10 mouse cellular contexts compared by ENCODE assay signal in the genomic region with DNA sequence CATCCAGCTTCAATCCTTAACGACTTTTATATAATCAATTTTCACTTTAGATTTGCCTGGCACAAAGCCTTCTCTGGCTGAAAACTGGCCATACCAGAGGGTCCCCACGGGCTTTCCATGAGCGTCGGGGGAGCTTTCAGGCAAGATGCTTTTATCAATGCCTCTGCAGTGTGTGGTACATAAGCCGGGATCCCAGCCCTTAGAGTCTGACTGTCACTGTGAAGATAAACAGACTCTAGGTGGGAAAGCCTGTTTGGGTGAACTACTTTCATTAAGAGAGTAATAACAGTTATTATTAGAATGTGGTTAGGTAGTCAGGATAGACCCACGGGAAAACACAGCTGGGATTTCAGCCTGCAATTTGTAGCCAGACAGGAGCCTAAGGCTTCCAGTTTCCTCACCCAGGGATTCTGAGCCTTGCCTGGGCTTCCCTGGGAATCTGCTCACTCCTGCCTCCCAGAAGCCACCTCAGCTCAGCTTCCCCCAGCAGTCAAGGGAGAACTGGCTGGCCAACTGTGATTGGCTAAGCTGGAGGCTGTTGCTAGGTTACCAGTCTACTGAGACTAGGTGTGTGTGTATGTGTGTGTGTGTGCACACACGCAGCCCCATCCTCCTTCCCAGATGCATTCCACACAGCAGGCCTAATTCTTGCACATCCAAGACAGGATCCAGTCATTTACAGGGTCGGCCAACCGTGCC. TPM values are rescaled to one million over a fixed set of nuclear protein-coding genes. Genes with fewer than 3 reads are reported as not detected.
A peak's percentile ranks its signal among the peaks of the same experiment; 100 is the strongest.
DNase-seq lines count a peak whose midpoint lies in the region; ATAC-seq lines count a peak whose summit lies in the region.
"Had no signal": no experiment of that assay in that cellular context is flagged by ENCODE, and none has a peak within 500 bp of the region (broad histone marks: within the 10 kb centered on the region; RNA-seq: fewer than 3 reads in every experiment).

No protein-coding gene starts in this region.

- peak overlapping the region; percentile 56 for H3K27ac ChIP-seq in forebrain, embryonic 14.5 days (ENCODE audit: low read depth, low read length)
- peak overlapping the region; percentile 94 for H3K27ac ChIP-seq in hindbrain, embryonic 14.5 days
- no peak overlapping the region for H3K27ac ChIP-seq in liver, embryonic 11.5 days (ENCODE audit: low read depth, low read length)

- intact Hi-C loops in left cerebral cortex, postnatal 36 days (cut with DNase I), result no loop called here
- intact Hi-C loops in heart, postnatal 25 days (cut with DNase I), result no loop called here

- H3K9ac ChIP-seq in forebrain, embryonic 14.5 days (ENCODE audit: low read length), result no peak overlapping the region
- no peak overlapping the region for H3K9ac ChIP-seq in hindbrain, embryonic 14.5 days
- no peak overlapping the region for H3K9ac ChIP-seq in liver, embryonic 11.5 days (ENCODE audit: low read depth, low read length)
- H3K9ac ChIP-seq: lung, embryonic 14.5 days had no signal

- peak; percentile 92 for ATAC-seq in forebrain, embryonic 14.5 days
- ATAC-seq in hindbrain, embryonic 14.5 days (ENCODE audit: low FRiP score), result peak; percentile 95
- ATAC-seq in liver, embryonic 11.5 days (replicated peaks; ENCODE audit: low FRiP score), result no peak

- no peak overlapping the region for H3K4me3 ChIP-seq in forebrain, embryonic 14.5 days (ENCODE audit: low read depth, low read length)
- H3K4me3 ChIP-seq in hindbrain, embryonic 14.5 days (replicated peaks; ENCODE audit: low read length), result no peak overlapping the region
- no peak overlapping the region for H3K4me3 ChIP-seq in liver, embryonic 11.5 days (ENCODE audit: low read depth, low read length)

- peak; percentile 83 for DNase-seq in forebrain, embryonic 14.5 days (ENCODE audit: low spot score)
- peak; percentile 81 for DNase-seq in hindbrain, embryonic 14.5 days (ENCODE audit: low spot score)
- DNase-seq in left cerebral cortex, postnatal 36 days (ENCODE audit: low spot score in 2 of 2), result peak; percentile 79 to 80
- peak; percentile 78 to 80 for DNase-seq in right cerebral cortex, adult 2 months (ENCODE audit: low spot score in 2 of 2)
- DNase-seq in liver, embryonic 11.5 days (ENCODE audit: low spot score), result no peak
- no peak for DNase-seq in heart, postnatal 25 days (ENCODE audit: low spot score)
- DNase-seq in gastrocnemius, adult 18-20 months (ENCODE audit: low spot score), result no peak
- no peak for DNase-seq in thymus, postnatal 10 days (ENCODE audit: low spot score in 2 of 2)
- DNase-seq: kidney, adult 2 months; lung, embryonic 14.5 days had no signal

- no peaks in the 10 kb centered on the region for H3K27me3 ChIP-seq in forebrain, embryonic 14.5 days (replicated peaks; ENCODE audit: control insufficient read depth, insufficient read depth, low read length)
- no peaks in the 10 kb centered on the region for H3K27me3 ChIP-seq in hindbrain, embryonic 14.5 days (ENCODE audit: control insufficient read depth, insufficient read depth, low read length)
- H3K27me3 ChIP-seq in liver, embryonic 11.5 days (replicated peaks; ENCODE audit: control insufficient read depth, insufficient read depth, low read length), result no peaks in the 10 kb centered on the region

- 63% methylated on average over 9 of the region's 9 CpGs for WGBS in forebrain, embryonic 14.5 days
- WGBS in hindbrain, embryonic 14.5 days, result 39% methylated on average over 9 of the region's 9 CpGs
- WGBS in liver, embryonic 11.5 days, result 56% methylated on average over 9 of the region's 9 CpGs

- no peaks in the 10 kb centered on the region for H3K36me3 ChIP-seq in forebrain, embryonic 14.5 days (ENCODE audit: control insufficient read depth, insufficient read depth, low read length)
- H3K36me3 ChIP-seq in hindbrain, embryonic 14.5 days (replicated peaks; ENCODE audit: control insufficient read depth, insufficient read depth), result no peaks in the 10 kb centered on the region
- H3K36me3 ChIP-seq in liver, embryonic 11.5 days (ENCODE audit: control insufficient read depth, insufficient read depth, low read length), result no peaks in the 10 kb centered on the region

- no peak overlapping the region for H3K4me2 ChIP-seq in forebrain, embryonic 14.5 days (ENCODE audit: low read length)
- peak overlapping the region; percentile 14; the same call in 1 of the 2 replicates for H3K4me2 ChIP-seq in hindbrain, embryonic 14.5 days (replicated peaks)
- no peak overlapping the region for H3K4me2 ChIP-seq in liver, embryonic 11.5 days
- H3K4me2 ChIP-seq: lung, embryonic 14.5 days had no signal

- H3K4me1 ChIP-seq in forebrain, embryonic 14.5 days (ENCODE audit: control insufficient read depth, insufficient read depth, low read length), result 0 out of 2 replicates have a peak, but pooled peaks cover 4% of the 10 kb centered on the region
- peaks cover 19% of the 10 kb centered on the region for H3K4me1 ChIP-seq in hindbrain, embryonic 14.5 days (replicated peaks; ENCODE audit: control insufficient read depth, insufficient read depth, low read length)
- H3K4me1 ChIP-seq in liver, embryonic 11.5 days (replicated peaks; ENCODE audit: control insufficient read depth, insufficient read depth, low read length), result no peaks in the 10 kb centered on the region; the same call in none of the 2 replicates

- no peaks in the 10 kb centered on the region for H3K9me3 ChIP-seq in forebrain, embryonic 14.5 days (replicated peaks; ENCODE audit: control insufficient read depth, low read length)
- H3K9me3 ChIP-seq in hindbrain, embryonic 14.5 days (ENCODE audit: control insufficient read depth, low read length), result no peaks in the 10 kb centered on the region
- H3K9me3 ChIP-seq in liver, embryonic 11.5 days (ENCODE audit: control insufficient read depth, low read length), result no peaks in the 10 kb centered on the region

RNA-seq across cellular contexts. Expression of a gene that starts 11.3 kb away (rescaled TPM):
- polyA plus RNA-seq in forebrain, embryonic 14.5 days (2014; fragmentation: Nextera tagmentation; extraction: Ambion mirVana), result not detected in 2 replicates
- 0.07 TPM in 1 of 2 replicates, not detected in the other for polyA plus RNA-seq in hindbrain, embryonic 14.5 days (2014; fragmentation: Nextera tagmentation; extraction: Ambion mirVana)
- total RNA-seq in left cerebral cortex, postnatal 36 days (2021), result 1 to 10 TPM in 1 of 2 experiments, under 1 TPM in 1; 0.66 to 1.4 TPM
- polyA plus RNA-seq in liver, embryonic 11.5 days (2014; fragmentation: Nextera tagmentation; extraction: Ambion mirVana), result 0.05 TPM in 1 of 2 replicates, not detected in the other
- not detected for total RNA-seq in heart, postnatal 25 days (2021)
- total RNA-seq in gastrocnemius, adult 18-20 months (2021), result under 1 TPM in 1 of 2 experiments, not detected in 1; 0.05 TPM
- polyA plus RNA-seq: kidney, adult 2 months had no signal

RNA-seq across cellular contexts. Expression of a gene that starts 45.6 kb away (rescaled TPM):
- polyA plus RNA-seq in forebrain, embryonic 14.5 days (2014; fragmentation: Nextera tagmentation; extraction: Ambion mirVana), result 0.50 and 0.62 TPM in 2 replicates
- polyA plus RNA-seq in hindbrain, embryonic 14.5 days (2014; fragmentation: Nextera tagmentation; extraction: Ambion mirVana), result 1.2 and 1.3 TPM in 2 replicates
- 10 to 100 TPM; 12.2 to 15.4 TPM for total RNA-seq in left cerebral cortex, postnatal 36 days (2021)
- 0.08 and 0.48 TPM in 2 replicates for polyA plus RNA-seq in liver, embryonic 11.5 days (2014; fragmentation: Nextera tagmentation; extraction: Ambion mirVana)
- under 1 TPM; 0.05 to 0.50 TPM for total RNA-seq in heart, postnatal 25 days (2021)
- total RNA-seq in gastrocnemius, adult 18-20 months (2021), result not detected

Comparison
In these comparisons a context has a peak if more than half of its experiments do, and no peak if none do; other contexts are left out.
1. DNase-seq: peak in forebrain, embryonic 14.5 days (single experiment), hindbrain, embryonic 14.5 days (single experiment), left cerebral cortex, postnatal 36 days (2 of 2) and right cerebral cortex, adult 2 months (2 of 2); none in liver, embryonic 11.5 days (single experiment), heart, postnatal 25 days (single experiment), gastrocnemius, adult 18-20 months (single experiment) and thymus, postnatal 10 days (0 of 2).
2. RNA of a gene that starts 45.6 kb away (total RNA-seq): 12.2 to 15.4 TPM in left cerebral cortex, postnatal 36 days; 0.05 to 0.50 TPM in heart, postnatal 25 days and not detected in gastrocnemius, adult 18-20 months; every median in the first group is over 4 times any median in the second.